9 mouse cellular contexts compared by ENCODE assay signal in the genomic region with DNA sequence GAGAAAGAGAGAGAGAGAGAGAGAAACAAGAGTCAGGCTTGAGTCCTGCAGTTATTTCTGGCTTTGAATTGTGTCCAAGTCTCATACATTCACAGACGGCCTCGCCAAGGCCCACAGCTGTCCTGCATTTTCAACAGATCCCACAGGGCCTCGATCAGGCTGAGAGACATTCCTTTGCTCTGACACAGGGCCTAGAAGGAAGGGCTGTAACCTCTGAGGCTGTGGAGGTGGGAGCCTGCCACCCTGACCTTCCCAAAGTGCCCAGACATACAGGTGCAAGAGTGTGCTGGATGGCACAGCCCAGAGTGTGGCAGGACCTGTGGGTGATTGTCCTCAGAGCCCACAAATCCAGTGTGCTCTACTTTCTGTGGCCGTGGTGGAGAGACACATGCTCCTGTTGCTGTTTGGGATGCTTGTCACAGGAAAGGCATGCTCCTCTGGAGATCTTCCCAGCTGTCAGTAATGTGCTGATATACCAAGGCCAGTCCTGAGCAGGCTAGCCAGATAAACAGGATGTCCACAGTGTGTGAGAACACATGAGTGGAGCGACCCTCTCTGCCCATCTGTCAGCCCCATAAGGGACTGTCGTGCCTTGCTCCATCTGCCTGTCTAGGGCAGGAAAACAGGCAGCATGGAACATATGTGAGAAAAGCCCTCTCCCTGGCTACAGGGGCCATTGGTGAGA.
DNase-seq lines count a peak whose midpoint lies in the region; ATAC-seq lines count a peak whose summit lies in the region.
"Had no signal": no experiment of that assay in that cellular context is flagged by ENCODE, and none has a peak within 500 bp of the region (broad histone marks: within the 10 kb centered on the region; RNA-seq: fewer than 3 reads in every experiment).

No protein-coding gene starts in this region.

- 70% methylated on average over 6 of the region's 6 CpGs for WGBS in forebrain, embryonic 12.5 days
- 60% methylated on average over 6 of the region's 6 CpGs for WGBS in midbrain, embryonic 11.5 days

- no peak overlapping the region for H3K4me3 ChIP-seq in forebrain, embryonic 12.5 days (replicated peaks)
- H3K4me3 ChIP-seq in midbrain, embryonic 11.5 days (ENCODE audit: low read depth, low read length) = no peak overlapping the region

- no peaks in the 10 kb centered on the region for H3K9me3 ChIP-seq in forebrain, embryonic 12.5 days
- no peaks in the 10 kb centered on the region for H3K9me3 ChIP-seq in midbrain, embryonic 11.5 days (ENCODE audit: control insufficient read depth, low read length)
- H3K9me3 ChIP-seq: G1E had no signal

- intact Hi-C loops in left cerebral cortex, postnatal 4 days (cut with DNase I) = no loop called here
- intact Hi-C loops in heart, postnatal 14 days (cut with DNase I) = loop anchor here (5.0 kb wide), 2 partner anchors 62 to 233 kb away; no protein-coding TSS in a partner anchor

- H3K36me3 ChIP-seq in forebrain, embryonic 12.5 days (replicated peaks) = no peaks in the 10 kb centered on the region
- H3K36me3 ChIP-seq in midbrain, embryonic 11.5 days (ENCODE audit: control insufficient read depth, insufficient read depth, low read length) = no peaks in the 10 kb centered on the region
- H3K36me3 ChIP-seq: G1E had no signal

- no peak overlapping the region for H3K4me2 ChIP-seq in forebrain, embryonic 12.5 days
- no peak overlapping the region for H3K4me2 ChIP-seq in midbrain, embryonic 11.5 days

- no peaks in the 10 kb centered on the region for H3K27me3 ChIP-seq in forebrain, embryonic 12.5 days
- no peaks in the 10 kb centered on the region for H3K27me3 ChIP-seq in midbrain, embryonic 11.5 days (ENCODE audit: control insufficient read depth, insufficient read depth, low read length)

- peak; percentile 70 for DNase-seq in left cerebral cortex, postnatal 4 days
- DNase-seq in left cerebral cortex, adult 11 months (ENCODE audit: low spot score) = no peak
- DNase-seq in heart, postnatal 14 days = peak; percentile 76 to 82
- peak; percentile 40 to 68 for DNase-seq in kidney, postnatal 36 days
- peak; percentile 80 for DNase-seq in midbrain, embryonic 11.5 days (ENCODE audit: low spot score, missing footprints)
- peak; percentile 48 for DNase-seq in testis, postnatal 14 days (ENCODE audit: low spot score)
- no peak for DNase-seq in natural killer cell, adult 2 months (ENCODE audit: low spot score in 2 of 2)

- H3K9ac ChIP-seq in forebrain, embryonic 12.5 days = no peak overlapping the region
- H3K9ac ChIP-seq in midbrain, embryonic 11.5 days (ENCODE audit: low read length) = no peak overlapping the region

- H3K27ac ChIP-seq in forebrain, embryonic 12.5 days = no peak overlapping the region
- no peak overlapping the region for H3K27ac ChIP-seq in midbrain, embryonic 11.5 days (ENCODE audit: low read depth, low read length)

- ATAC-seq in forebrain, embryonic 12.5 days (ENCODE audit: low FRiP score) = peak; percentile 51; the same call in 1 of the 2 replicates
- ATAC-seq in midbrain, embryonic 11.5 days (ENCODE audit: low FRiP score) = no peak

- peaks cover 9% of the 10 kb centered on the region for H3K4me1 ChIP-seq in forebrain, embryonic 12.5 days
- no peaks in the 10 kb centered on the region for H3K4me1 ChIP-seq in midbrain, embryonic 11.5 days (ENCODE audit: control insufficient read depth, insufficient read depth, low read length)

Comparison
In these comparisons a context has a peak if more than half of its experiments do, and no peak if none do; other contexts are left out.
1. DNase-seq: peak in left cerebral cortex, postnatal 4 days (single experiment), heart, postnatal 14 days (2 of 2), kidney, postnatal 36 days (2 of 2), midbrain, embryonic 11.5 days (single experiment) and testis, postnatal 14 days (single experiment); none in left cerebral cortex, adult 11 months (single experiment) and natural killer cell, adult 2 months (0 of 2).